Mouse (Mus musculus) hindbrain, postnatal 0 days (tissue): ENCODE data around the gene Irf2. TPM values are rescaled to one million over a fixed set of nuclear protein-coding genes. Genes with fewer than 3 reads are reported as not detected.
A peak's percentile ranks its signal among the peaks of the same experiment; 100 is the strongest.

Source experiments
- ATAC-seq: fragments of 200-750 bp; cut with Nextera tagmentation; 2 replicates; pipeline ENCODE4 v1.8.0; 2017; ENCODE audit warnings: mild to moderate bottlenecking, moderate TSS enrichment, moderate library complexity
- DNase-seq: peaks from one replicate; pipeline ENCODE4 v3.0.0-alpha.2; 2015; ENCODE audit warnings: low spot score
- H3K27ac ChIP-seq: fragments of 300-500 bp; sonication (generic); 2 replicates; pipeline ENCODE4 v1.5.1; 2014; ENCODE audit warnings: mild to moderate bottlenecking
- H3K27me3 ChIP-seq: fragments of 300-500 bp; sonication (generic); 2 replicates; pipeline ENCODE4 v1.6.1; 2014; ENCODE audit warnings: low read length, mixed read lengths; ENCODE audit not compliant: insufficient read depth
- H3K36me3 ChIP-seq: fragments of 300-500 bp; sonication (generic); 2 replicates; pipeline ENCODE4 v1.6.1; 2014; ENCODE audit warnings: low read length, mixed read lengths; ENCODE audit not compliant: insufficient read depth
- H3K4me1 ChIP-seq: fragments of 300-500 bp; sonication (generic); 2 replicates; pipeline ENCODE4 v1.6.1; 2014; ENCODE audit warnings: antibody characterized with exemption, low read length, mixed read lengths; ENCODE audit not compliant: insufficient read depth
- H3K4me2 ChIP-seq: fragments of 300-500 bp; sonication (generic); 2 replicates; pipeline ENCODE4 v1.6.1; 2014; ENCODE audit warnings: low read depth, mild to moderate bottlenecking, low read length, moderate library complexity, mixed read lengths
- H3K4me3 ChIP-seq: fragments of 300-500 bp; sonication (generic); 2 replicates; pipeline ENCODE4 v1.5.1; 2014; ENCODE audit warnings: low read length
- H3K9ac ChIP-seq: fragments of 300-500 bp; sonication (generic); replicated peaks from 2 replicates; pipeline ENCODE4 v1.6.1; 2014; ENCODE audit warnings: mild to moderate bottlenecking, low read length, moderate library complexity, mixed read lengths
- H3K9me3 ChIP-seq: fragments of 300-500 bp; sonication (generic); 2 replicates; pipeline ENCODE4 v1.6.1; 2016; ENCODE audit warnings: low read length, mixed read lengths
- CTCF ChIP-seq: IDR thresholded peaks from 2 replicates; pipeline ENCODE4 v1.5.1; 2016; ENCODE audit warnings: antibody characterized with exemption, control low read depth, low read depth
- WGBS: fragments of 180-500 bp; shearing (Covaris S2); extraction: QIAGEN DNeasy Blood & Tissue Kit; methylation state at CpG from one replicate; pipeline ENCODE4 v1.1.7; 2014; 5-methylcytosine and 5-hydroxymethylcytosine counted together
- polyA plus RNA-seq: library from polyadenylated mRNA; unstranded; fragments of >200 nt; fragmentation: Nextera tagmentation; extraction: Ambion mirVana; gene quantifications from 2 replicates; pipeline ENCODE4 v1.2.1, GENCODE M21; 2015
- total RNA-seq: library from RNA; depleted of rRNA; stranded (reverse); fragments of >200 nt; gene quantifications from 2 replicates; pipeline ENCODE4 v1.2.3, GENCODE M21; 2014

The Irf2 gene
- total and polyA plus RNA-seq, 2 experiments from 2014 or later, result 3.8 to 12.8 TPM

- no peak for TF ChIP-seq CTCF
- no peaks in the 10 kb centered on the region for H3K4me1 ChIP-seq
- no peak for DNase-seq
- no peak for ATAC-seq
- no peaks in the 10 kb centered on the region for H3K36me3 ChIP-seq
- no peak overlapping the region for H3K4me2 ChIP-seq
- no peak overlapping the region for H3K27ac ChIP-seq
- no peak overlapping the region for H3K9ac ChIP-seq
- no peak overlapping the region for H3K4me3 ChIP-seq
- 81% methylated on average over 1 of the region's 1 CpGs for WGBS
- H3K9me3 ChIP-seq, result no peaks in the 10 kb centered on the region
- H3K27me3 ChIP-seq, result no peaks in the 10 kb centered on the region
Measured at GRCm38 (mm10) chr8:46886216-46886615, 146.7 kb downstream of the Irf2 start.

- H3K9me3 ChIP-seq, result no peaks in the 10 kb centered on the region
- 68% methylated on average over 6 of the region's 6 CpGs for WGBS
- TF ChIP-seq CTCF, result no peak
Measured at GRCm38 (mm10) chr8:46887396-46887795, 147.9 kb downstream of the Irf2 start.

GRCm38 (mm10) chr8:46888575-46888974 is 149.0 kb downstream of the Irf2 start:
- H3K4me3 ChIP-seq, result no peak overlapping the region
- TF ChIP-seq CTCF, result no peak
- H3K36me3 ChIP-seq, result no peaks in the 10 kb centered on the region
- no peaks in the 10 kb centered on the region for H3K9me3 ChIP-seq
- no peak for DNase-seq
- H3K27me3 ChIP-seq, result no peaks in the 10 kb centered on the region
- H3K4me1 ChIP-seq, result no peaks in the 10 kb centered on the region
- no peak overlapping the region for H3K4me2 ChIP-seq
- WGBS, result 51% methylated on average over 4 of the region's 4 CpGs
- peak overlapping the region; percentile 38 for H3K27ac ChIP-seq
- no peak overlapping the region for H3K9ac ChIP-seq
- ATAC-seq, result peak; percentile 29; the same call in 1 of the 2 replicates

More at GRCm38 (mm10) chr8:46887396-46887795, 147.9 kb downstream of the Irf2 start:
- Histone ChIP-seq H3K4me1 (no peaks in the 10 kb centered on the region), H3K9ac (no peak overlapping the region), H3K4me3 (no peak overlapping the region), H3K36me3 (no peaks in the 10 kb centered on the region), H3K27me3 (no peaks in the 10 kb centered on the region), H3K4me2 (no peak overlapping the region), H3K27ac (no peak overlapping the region)
- no peak for ATAC-seq
- DNase-seq, result no peak

- no peak overlapping the region for H3K27ac ChIP-seq
- WGBS, result 88% methylated on average over 4 of the region's 4 CpGs
- no peaks in the 10 kb centered on the region for H3K9me3 ChIP-seq
- DNase-seq, result no peak
- H3K4me3 ChIP-seq, result no peak overlapping the region
- H3K4me2 ChIP-seq, result no peak overlapping the region
- H3K9ac ChIP-seq, result no peak overlapping the region
- no peak for TF ChIP-seq CTCF
- no peaks in the 10 kb centered on the region for H3K4me1 ChIP-seq
- no peak for ATAC-seq
- no peaks in the 10 kb centered on the region for H3K36me3 ChIP-seq
- H3K27me3 ChIP-seq, result no peaks in the 10 kb centered on the region
Measured at GRCm38 (mm10) chr8:46890241-46890640, 150.7 kb downstream of the Irf2 start.

- Histone ChIP-seq H3K4me2 (peak overlapping the region; percentile 45), H3K9ac (no peak overlapping the region), H3K36me3 (no peaks in the 10 kb centered on the region), H3K4me1 (no peaks in the 10 kb centered on the region), H3K9me3 (no peaks in the 10 kb centered on the region), H3K27me3 (no peaks in the 10 kb centered on the region), H3K4me3 (peak overlapping the region; percentile 9; the same call in 1 of the 2 replicates), H3K27ac (peak overlapping the region; percentile 72)
- WGBS, result 38% methylated on average over 22 of the region's 22 CpGs
- TF ChIP-seq CTCF, result no peak
- peak; percentile 83 for DNase-seq
- ATAC-seq, result peak; percentile 81
Measured at GRCm38 (mm10) chr8:46892511-46893273, 153.2 kb downstream of the Irf2 start.

GRCm38 (mm10) chr8:46894385-46894784 is 154.9 kb downstream of the Irf2 start:
- Histone ChIP-seq H3K36me3 (no peaks in the 10 kb centered on the region), H3K4me2 (no peak overlapping the region), H3K4me1 (no peaks in the 10 kb centered on the region), H3K27ac (no peak overlapping the region), H3K9me3 (no peaks in the 10 kb centered on the region), H3K9ac (no peak overlapping the region), H3K27me3 (no peaks in the 10 kb centered on the region), H3K4me3 (no peak overlapping the region)
- 95% methylated on average over 2 of the region's 2 CpGs for WGBS
- ATAC-seq (no peak), DNase-seq (no peak)
- TF ChIP-seq CTCF, result no peak

- Histone ChIP-seq H3K4me1 (no peaks in the 10 kb centered on the region), H3K4me3 (no peak overlapping the region), H3K27me3 (no peaks in the 10 kb centered on the region), H3K36me3 (no peaks in the 10 kb centered on the region), H3K4me2 (no peak overlapping the region), H3K27ac (no peak overlapping the region), H3K9me3 (no peaks in the 10 kb centered on the region), H3K9ac (no peak overlapping the region)
- WGBS, result 88% methylated on average over 5 of the region's 5 CpGs
- no peak for DNase-seq
- no peak for ATAC-seq
- TF ChIP-seq CTCF, result no peak
Measured at GRCm38 (mm10) chr8:46896005-46896404, 156.5 kb downstream of the Irf2 start.
